ENCODE assay signal across 27 mouse cellular contexts in genomic region chr16:17244996-17245395, GRCm38 (mm10). TPM values are rescaled to one million over a fixed set of nuclear protein-coding genes. Genes with fewer than 3 reads are reported as not detected.
"Had no signal": no experiment of that assay in that cellular context is flagged by ENCODE, and none has a peak within 500 bp of the region (broad histone marks: within the 10 kb centered on the region; RNA-seq: fewer than 3 reads in every experiment).

No protein-coding gene starts in this region.

- H3K9ac ChIP-seq: heart, embryonic 13.5 days; heart, embryonic 15.5 days; hindbrain, embryonic 13.5 days; hindbrain, embryonic 15.5 days; kidney, embryonic 15.5 days; limb, embryonic 13.5 days; limb, embryonic 15.5 days; liver, embryonic 12.5 days; liver, embryonic 14.5 days had no signal

- H3K4me3 ChIP-seq: heart, adult 2 months; heart, embryonic 13.5 days; heart, embryonic 15.5 days; hindbrain, embryonic 13.5 days; hindbrain, embryonic 15.5 days; kidney, embryonic 15.5 days; limb, embryonic 13.5 days; limb, embryonic 15.5 days; liver, embryonic 12.5 days had no signal

- H3K4me2 ChIP-seq: heart, embryonic 11.5 days; heart, embryonic 13.5 days; heart, embryonic 15.5 days; hindbrain, embryonic 13.5 days; hindbrain, embryonic 15.5 days; kidney, embryonic 15.5 days; limb, embryonic 13.5 days; limb, embryonic 15.5 days; liver, embryonic 12.5 days had no signal

- H3K9me3 ChIP-seq: heart, embryonic 13.5 days; heart, embryonic 15.5 days; hindbrain, embryonic 13.5 days; hindbrain, embryonic 15.5 days; kidney, embryonic 15.5 days; limb, embryonic 13.5 days; limb, embryonic 15.5 days; liver, embryonic 12.5 days had no signal

- DNase-seq: gastrocnemius, postnatal 14 days; gastrocnemius, postnatal 36 days; heart, adult 11 months; heart, adult 2 months; heart, postnatal 14 days; heart, postnatal 36 days; kidney, adult 11 months; kidney, adult 2 months; kidney, adult 9 months; kidney, postnatal 14 days; kidney, postnatal 36 days; layer of hippocampus, adult 9-11 months; layer of hippocampus, postnatal 36 days had no signal

- H3K27ac ChIP-seq: heart, adult 2 months; heart, embryonic 13.5 days; heart, embryonic 15.5 days; hindbrain, embryonic 13.5 days; hindbrain, embryonic 15.5 days; hindbrain, postnatal 0 days; kidney, embryonic 15.5 days; kidney, postnatal 0 days; limb, embryonic 13.5 days; limb, embryonic 15.5 days; liver, embryonic 12.5 days; liver, embryonic 14.5 days had no signal

- ATAC-seq: hindbrain, postnatal 0 days; intestine, embryonic 16.5 days; liver, embryonic 12.5 days had no signal

- H3K36me3 ChIP-seq: heart, embryonic 13.5 days; heart, embryonic 15.5 days; hindbrain, embryonic 13.5 days; hindbrain, embryonic 15.5 days; kidney, embryonic 15.5 days; limb, embryonic 13.5 days; limb, embryonic 15.5 days; liver, embryonic 12.5 days had no signal

- H3K27me3 ChIP-seq: heart, embryonic 13.5 days; heart, embryonic 15.5 days; hindbrain, embryonic 13.5 days; hindbrain, embryonic 15.5 days; kidney, embryonic 15.5 days; limb, embryonic 13.5 days; limb, embryonic 15.5 days; liver, embryonic 12.5 days had no signal

RNA-seq across cellular contexts. Expression of gene Rimbp3, which starts 36.6 kb away (rescaled TPM):
- total RNA-seq: gastrocnemius, postnatal 36 days; liver, adult 2 months had no signal
- polyA plus RNA-seq: liver, adult 2 months had no signal
